Mouse (Mus musculus) layer of hippocampus, adult 9-11 months (tissue): ENCODE results near the gene Col24a1.
A peak's percentile ranks its signal among the peaks of the same experiment; 100 is the strongest.

ENCODE experiments used
- DNase-seq: peaks from one replicate; pipeline ENCODE4 v3.0.0; 2022

The Col24a1 gene

GRCm38 (mm10) chr3:145292337-145293134 lies at the start of gene Col24a1:
TSS of gene Col24a1 (plus strand) at chr3:145292472.
- no peak for DNase-seq

- DNase-seq = no peak
Measured at GRCm38 (mm10) chr3:145248040-145248439, 44.2 kb upstream of the Col24a1 start.

- no peak for DNase-seq
Measured at GRCm38 (mm10) chr3:145253066-145253465, 39.2 kb upstream of the Col24a1 start.

GRCm38 (mm10) chr3:145254764-145255396 lies 37.4 kb upstream of the Col24a1 start:
- no peak for DNase-seq

- no peak for DNase-seq
Measured at GRCm38 (mm10) chr3:145256647-145257046, 35.6 kb upstream of the Col24a1 start.

GRCm38 (mm10) chr3:145259678-145260077 lies 32.6 kb upstream of the Col24a1 start:
- DNase-seq = no peak

GRCm38 (mm10) chr3:145263131-145263530 lies 29.1 kb upstream of the Col24a1 start:
- no peak for DNase-seq

GRCm38 (mm10) chr3:145268066-145268465 lies 24.2 kb upstream of the Col24a1 start:
- DNase-seq = peak; percentile 38

GRCm38 (mm10) chr3:145274191-145274590 lies 18.1 kb upstream of the Col24a1 start:
- DNase-seq = no peak

GRCm38 (mm10) chr3:145293207-145293606 lies 935 bp downstream of the Col24a1 start:
- no peak for DNase-seq

GRCm38 (mm10) chr3:145293623-145294307 lies 1.5 kb downstream of the Col24a1 start:
- DNase-seq = no peak

GRCm38 (mm10) chr3:145299980-145300591 lies 7.8 kb downstream of the Col24a1 start:
- DNase-seq = no peak

- no peak for DNase-seq
Measured at GRCm38 (mm10) chr3:145305311-145305710, 13.0 kb downstream of the Col24a1 start.

GRCm38 (mm10) chr3:145307209-145307608 lies 14.9 kb downstream of the Col24a1 start:
- no peak for DNase-seq

GRCm38 (mm10) chr3:145320587-145321274 lies 28.5 kb downstream of the Col24a1 start:
- DNase-seq = no peak

GRCm38 (mm10) chr3:145325402-145325801 lies 33.1 kb downstream of the Col24a1 start:
- DNase-seq = no peak

- no peak for DNase-seq
Measured at GRCm38 (mm10) chr3:145331642-145332041, 39.4 kb downstream of the Col24a1 start.

- DNase-seq = no peak
Measured at GRCm38 (mm10) chr3:145334046-145334445, 41.8 kb downstream of the Col24a1 start.

GRCm38 (mm10) chr3:145337161-145337560 lies 44.9 kb downstream of the Col24a1 start:
- no peak for DNase-seq

GRCm38 (mm10) chr3:145339851-145340499 lies 47.7 kb downstream of the Col24a1 start:
- DNase-seq = no peak

- no peak for DNase-seq
Measured at GRCm38 (mm10) chr3:145348690-145349089, 56.4 kb downstream of the Col24a1 start.

GRCm38 (mm10) chr3:145353951-145354350 lies 61.7 kb downstream of the Col24a1 start:
- DNase-seq = no peak
